Mouse (Mus musculus) lung, postnatal 36 days (tissue): ENCODE measurements around the gene Srrm1.
A peak's percentile ranks its signal among the peaks of the same experiment; 100 is the strongest.

ENCODE experiments used
- DNase-seq: peaks from one replicate; pipeline ENCODE4 v3.0.0; 2022; ENCODE audit warnings: mixed read lengths

The Srrm1 gene

DNA sequence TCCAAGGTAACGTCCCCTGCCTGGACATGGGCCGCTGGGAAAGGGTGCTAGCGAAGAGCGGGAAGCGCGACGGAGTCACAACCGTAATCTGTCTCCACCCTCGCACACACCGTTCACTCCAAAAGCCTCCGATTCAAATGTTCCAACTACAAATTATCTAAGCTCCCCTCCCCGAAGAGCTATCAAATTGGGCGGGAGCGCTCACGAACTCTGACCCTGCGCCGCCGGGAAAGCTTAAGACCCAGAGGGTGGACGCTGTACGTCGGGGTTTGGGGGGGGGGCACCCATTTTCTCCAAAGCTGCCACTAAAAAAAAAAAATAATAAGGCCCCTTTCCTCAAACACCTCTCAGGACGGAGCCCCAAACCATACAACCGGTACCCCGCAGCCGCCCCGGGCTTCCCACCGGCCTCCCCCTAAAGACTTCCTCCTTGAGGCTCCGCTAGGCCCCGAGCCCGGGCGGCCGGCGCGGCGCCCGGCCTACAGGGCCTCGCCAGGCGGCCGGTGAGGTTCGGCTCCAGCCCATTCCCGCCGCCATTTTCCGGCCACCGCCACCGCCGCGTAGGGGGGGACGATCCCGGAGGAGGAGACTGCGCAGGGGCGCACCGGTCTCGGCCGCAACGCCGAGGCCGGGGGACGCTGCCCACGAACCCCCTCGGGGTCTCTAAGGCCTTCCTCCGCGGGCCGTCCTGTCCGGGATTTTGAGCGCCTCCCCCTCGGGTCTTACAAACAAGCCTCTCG is 625 bp downstream of the Srrm1 start:
- DNase-seq = peak; percentile 26

GRCm38 (mm10) chr4:135337376-135337942 is 15.7 kb downstream of the Srrm1 start:
- no peak for DNase-seq

GRCm38 (mm10) chr4:135336023-135336357 is 17.1 kb downstream of the Srrm1 start:
- DNase-seq = no peak

DNA sequence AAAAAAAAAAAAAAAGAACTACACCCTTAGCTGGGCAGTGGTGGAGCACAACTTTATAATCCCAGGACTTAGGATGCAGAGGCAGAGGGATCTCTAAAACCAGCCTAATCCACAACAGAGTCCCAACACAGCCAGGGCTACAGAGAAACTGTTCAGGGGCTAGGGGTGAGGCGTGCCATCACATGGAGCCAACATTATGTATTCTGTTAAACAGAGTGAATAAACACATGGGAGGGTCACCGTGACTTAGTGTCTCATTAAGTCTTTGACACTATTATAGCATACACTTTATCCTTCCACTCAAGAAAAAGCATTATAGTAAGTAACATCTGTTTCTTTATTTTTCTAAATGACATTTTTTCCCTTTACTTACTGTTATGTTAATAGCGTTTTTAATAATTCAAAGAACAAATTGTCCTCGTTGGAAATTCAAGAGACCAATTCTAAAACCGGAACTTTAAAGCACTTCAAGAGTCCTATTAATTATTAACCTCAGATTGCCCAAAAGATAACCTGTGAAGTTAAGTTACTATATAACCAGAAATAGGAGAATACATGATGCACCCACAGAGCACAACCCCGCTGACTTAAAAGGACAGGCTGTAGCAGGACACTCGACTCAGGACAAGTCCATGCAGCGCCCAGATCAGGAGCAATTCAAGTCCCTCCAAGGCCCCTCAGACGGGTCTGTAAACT is 17.6 kb downstream of the Srrm1 start:
- no peak for DNase-seq

DNA sequence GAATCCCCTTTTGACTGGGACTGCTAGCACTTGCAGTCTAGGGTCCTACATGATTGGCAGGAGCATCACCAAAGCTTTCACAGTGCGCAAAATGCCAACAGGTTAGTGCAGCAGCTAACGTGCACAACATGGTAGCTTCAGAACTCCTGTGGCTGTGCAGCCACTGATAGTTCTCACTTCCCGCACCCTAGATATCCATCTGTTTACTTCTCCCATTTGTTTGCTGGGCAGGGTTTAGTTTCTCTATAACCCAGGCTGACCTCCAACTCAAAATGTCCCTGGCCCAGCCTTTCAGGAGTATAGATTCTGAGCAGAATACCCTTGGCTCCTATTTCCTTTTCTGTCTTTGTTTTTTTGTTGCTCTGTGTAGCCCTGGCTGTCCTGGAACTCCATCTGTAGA is 26.7 kb downstream of the Srrm1 start:
- DNase-seq = no peak

- no peak for DNase-seq
Measured at GRCm38 (mm10) chr4:135326046-135326445, 27.1 kb downstream of the Srrm1 start.

- DNase-seq = no peak
Measured at GRCm38 (mm10) chr4:135323021-135323420, 30.1 kb downstream of the Srrm1 start.

GRCm38 (mm10) chr4:135317966-135318365 is 35.2 kb downstream of the Srrm1 start:
- peak; percentile 88 for DNase-seq

GRCm38 (mm10) chr4:135317539-135317938 is 35.6 kb downstream of the Srrm1 start:
- DNase-seq = no peak

- DNase-seq = no peak
Measured at GRCm38 (mm10) chr4:135315287-135315686, 37.8 kb downstream of the Srrm1 start.

GRCm38 (mm10) chr4:135314419-135314832 is 38.7 kb downstream of the Srrm1 start:
- DNase-seq = no peak

DNA sequence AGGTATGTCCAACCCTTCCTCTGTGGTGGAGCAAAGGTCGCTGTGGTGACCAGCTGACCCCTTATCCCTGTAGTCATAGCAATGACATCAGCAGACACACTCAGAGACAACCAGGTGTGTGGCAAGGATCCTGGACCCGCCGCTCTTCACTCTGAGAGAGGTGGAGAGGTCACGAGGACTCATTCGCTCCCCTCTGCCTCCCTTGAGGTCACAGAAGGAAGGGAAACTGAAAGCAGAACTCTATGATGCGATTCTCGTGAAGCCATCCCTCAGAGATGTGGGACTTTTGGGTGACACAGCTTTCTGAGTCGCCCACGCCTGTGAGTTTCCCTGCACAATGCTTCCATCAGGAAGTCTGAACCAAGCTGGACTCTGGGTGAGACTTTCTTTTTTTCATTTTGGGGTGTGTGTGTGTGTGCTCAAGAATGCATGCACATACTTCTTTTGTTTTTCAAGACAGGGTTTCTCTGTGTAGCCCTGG is 39.3 kb downstream of the Srrm1 start:
- peak; percentile 79 for DNase-seq

- DNase-seq = peak; percentile 78
Measured at GRCm38 (mm10) chr4:135313111-135313691, 39.9 kb downstream of the Srrm1 start.

GRCm38 (mm10) chr4:135312706-135313105 is 40.4 kb downstream of the Srrm1 start:
- DNase-seq = peak; percentile 95

GRCm38 (mm10) chr4:135310371-135310770 is 42.8 kb downstream of the Srrm1 start:
- no peak for DNase-seq

DNA sequence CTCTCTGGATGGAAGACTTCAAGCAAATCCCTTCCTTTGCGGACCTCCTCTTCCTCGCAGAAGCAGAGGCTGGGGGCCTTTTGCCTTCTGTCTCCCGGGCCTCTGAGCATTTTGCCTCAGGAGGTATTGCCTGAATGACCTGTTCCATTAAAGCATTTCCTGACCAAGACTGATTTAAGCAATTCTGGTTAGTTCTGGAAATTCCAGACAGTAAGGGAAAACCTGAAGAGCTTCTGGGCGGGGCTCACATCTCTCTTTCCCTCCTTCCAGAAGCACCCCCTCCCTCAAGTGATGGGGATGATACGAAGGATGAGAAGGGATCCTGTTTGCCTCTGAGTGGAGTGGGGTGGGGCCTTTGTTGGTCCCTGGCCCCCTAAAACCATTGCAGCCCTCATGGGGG is 43.4 kb downstream of the Srrm1 start:
- DNase-seq = no peak

DNA sequence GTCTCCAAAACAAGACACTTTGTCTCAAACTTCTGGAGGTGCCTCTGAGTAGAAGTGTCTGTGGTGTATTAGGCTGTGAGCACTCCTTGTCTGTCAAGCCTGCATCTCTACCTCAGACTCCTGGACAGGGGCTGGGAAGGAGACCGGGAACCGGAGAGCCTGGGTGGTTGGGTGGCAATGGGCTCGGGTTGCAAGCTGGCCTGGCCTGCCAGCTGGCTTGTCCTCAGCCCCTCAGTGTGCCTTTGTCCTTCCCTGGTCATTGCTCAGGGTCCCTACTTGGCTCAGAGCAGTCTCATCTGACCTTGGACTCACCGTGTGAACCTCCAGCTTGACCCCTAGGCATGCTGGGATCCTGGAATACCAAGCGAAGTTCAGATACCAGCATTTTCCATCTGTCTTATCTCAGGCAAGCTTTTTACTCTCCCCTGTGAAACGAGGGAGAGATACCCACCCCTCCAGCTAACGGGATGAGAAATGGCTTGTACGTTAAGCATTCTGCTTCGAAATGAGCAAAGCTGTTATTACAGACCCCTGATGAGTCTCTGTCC is 43.9 kb downstream of the Srrm1 start:
- no peak for DNase-seq

DNA sequence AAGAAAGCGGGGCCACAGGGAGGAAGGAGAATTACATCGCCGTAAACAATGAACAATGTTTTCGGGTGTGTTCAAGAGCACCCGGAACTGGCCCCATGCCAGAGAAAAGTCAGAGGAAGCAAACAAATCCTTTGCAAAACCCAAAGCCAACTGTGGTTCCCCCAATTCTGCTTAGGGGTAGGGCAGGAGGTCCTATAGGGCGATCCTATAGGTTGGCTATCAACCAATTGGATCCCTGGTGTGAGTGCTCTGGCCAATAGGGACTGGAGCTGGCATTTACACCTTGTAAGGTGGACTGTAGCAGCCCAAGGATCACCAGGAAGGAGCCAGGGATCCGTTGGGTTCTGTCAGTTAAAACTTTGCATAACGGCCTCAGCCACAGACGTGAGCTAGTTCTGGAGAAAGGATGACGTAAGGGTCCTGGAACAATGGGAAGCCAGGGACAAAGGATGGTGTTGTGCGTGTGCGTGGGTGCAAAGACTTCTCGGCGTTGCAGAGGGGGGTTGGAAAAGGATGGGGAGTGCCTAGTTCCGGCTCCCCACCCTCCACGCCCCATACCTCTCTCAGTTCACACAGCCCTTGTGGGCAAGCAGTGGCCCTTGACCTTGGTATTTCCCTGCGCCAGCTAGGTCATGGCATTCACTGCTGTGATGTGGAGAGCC is 46.0 kb downstream of the Srrm1 start:
- peak; percentile 77 for DNase-seq

GRCm38 (mm10) chr4:135306533-135306932 is 46.6 kb downstream of the Srrm1 start:
- peak; percentile 86 for DNase-seq

DNA sequence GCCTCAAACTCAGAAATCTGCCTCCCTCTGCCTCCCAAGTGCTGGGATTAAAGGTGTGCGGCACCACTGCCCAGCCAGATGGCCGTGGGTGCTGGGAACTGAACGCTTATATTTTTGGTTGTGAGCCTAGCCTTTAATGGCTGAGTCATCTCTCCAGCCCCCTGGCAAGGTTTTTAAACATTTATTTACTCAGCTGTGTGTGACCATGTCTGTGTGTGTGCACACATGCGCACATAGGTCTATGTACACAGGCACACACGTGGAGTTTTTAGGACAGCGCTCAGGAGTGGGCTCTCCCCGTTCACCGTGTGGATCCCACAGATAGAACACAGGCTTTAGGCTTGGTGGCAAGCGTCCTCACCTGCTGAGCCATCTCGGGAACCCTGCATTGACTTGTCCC is 50.9 kb downstream of the Srrm1 start:
- no peak for DNase-seq

GRCm38 (mm10) chr4:135301166-135301565 is 52.0 kb downstream of the Srrm1 start:
- DNase-seq = peak; percentile 51

- peak; percentile 71 for DNase-seq
Measured at GRCm38 (mm10) chr4:135300248-135301041, 52.7 kb downstream of the Srrm1 start.
